Mouse (Mus musculus) liver, embryonic 12.5 days (tissue): ENCODE data around the gene Ttc13. TPM values are rescaled to one million over a fixed set of nuclear protein-coding genes. Genes with fewer than 3 reads are reported as not detected.
A peak's percentile ranks its signal among the peaks of the same experiment; 100 is the strongest.

Experiments used
- ATAC-seq: fragments of 200-750 bp; cut with Nextera tagmentation; 2 replicates; pipeline ENCODE4 v1.8.0; 2017; ENCODE audit warnings: moderate number of reproducible peaks, mild to moderate bottlenecking, moderate library complexity
- H3K27ac ChIP-seq: fragments of 300-500 bp; sonication (generic); 2 replicates; pipeline ENCODE4 v1.5.1; 2016; ENCODE audit warnings: mild to moderate bottlenecking
- H3K27me3 ChIP-seq: fragments of 300-500 bp; sonication (generic); replicated peaks from 2 replicates; pipeline ENCODE4 v1.6.1; 2016; ENCODE audit warnings: mild to moderate bottlenecking, moderate library complexity
- H3K36me3 ChIP-seq: fragments of 300-500 bp; sonication (generic); 2 replicates; pipeline ENCODE4 v1.6.1; 2016; ENCODE audit warnings: mild to moderate bottlenecking, moderate library complexity
- H3K4me1 ChIP-seq: fragments of 300-500 bp; sonication (generic); 2 replicates; pipeline ENCODE4 v1.6.1; 2016
- H3K4me2 ChIP-seq: fragments of 300-500 bp; sonication (generic); 2 replicates; pipeline ENCODE4 v1.6.1; 2016; ENCODE audit warnings: mild to moderate bottlenecking, moderate library complexity
- H3K4me3 ChIP-seq: fragments of 300-500 bp; sonication (generic); 2 replicates; pipeline ENCODE4 v1.5.1; 2016; ENCODE audit warnings: mild to moderate bottlenecking, moderate library complexity
- H3K9ac ChIP-seq: fragments of 300-500 bp; sonication (generic); 2 replicates; pipeline ENCODE4 v1.6.1; 2016; ENCODE audit warnings: mild to moderate bottlenecking, moderate library complexity
- H3K9me3 ChIP-seq: fragments of 300-500 bp; sonication (generic); replicated peaks from 2 replicates; pipeline ENCODE4 v1.6.1; 2016; ENCODE audit warnings: mild to moderate bottlenecking, moderate library complexity
- WGBS: fragments of 180-500 bp; shearing (Covaris S2); methylation state at CpG from one replicate; pipeline ENCODE4 v1.1.7; 2016; ENCODE audit not compliant: insufficient replicate concordance; 5-methylcytosine and 5-hydroxymethylcytosine counted together
- polyA plus RNA-seq: library from polyadenylated mRNA; unstranded; fragments of >200 nt; fragmentation: Nextera tagmentation; extraction: Ambion mirVana; gene quantifications from 2 replicates; pipeline ENCODE4 v1.2.1, GENCODE M21; 2016

Gene Ttc13
- polyA plus RNA-seq, 1 experiment from 2014 or later: 32.4 TPM

- Histone ChIP-seq H3K27ac (no peak overlapping the region), H3K27me3 (no peaks in the 10 kb centered on the region), H3K4me2 (no peak overlapping the region), H3K4me1 (no peaks in the 10 kb centered on the region), H3K9me3 (no peaks in the 10 kb centered on the region), H3K9ac (no peak overlapping the region), H3K36me3 (peaks cover 64% of the 10 kb centered on the region), H3K4me3 (no peak overlapping the region)
- no peak for ATAC-seq
- WGBS: 80% methylated on average over 2 of the region's 2 CpGs
These were observed 49.4 kb downstream of the Ttc13 start for GRCm38 (mm10) chr8:124672345-124672744.

DNA sequence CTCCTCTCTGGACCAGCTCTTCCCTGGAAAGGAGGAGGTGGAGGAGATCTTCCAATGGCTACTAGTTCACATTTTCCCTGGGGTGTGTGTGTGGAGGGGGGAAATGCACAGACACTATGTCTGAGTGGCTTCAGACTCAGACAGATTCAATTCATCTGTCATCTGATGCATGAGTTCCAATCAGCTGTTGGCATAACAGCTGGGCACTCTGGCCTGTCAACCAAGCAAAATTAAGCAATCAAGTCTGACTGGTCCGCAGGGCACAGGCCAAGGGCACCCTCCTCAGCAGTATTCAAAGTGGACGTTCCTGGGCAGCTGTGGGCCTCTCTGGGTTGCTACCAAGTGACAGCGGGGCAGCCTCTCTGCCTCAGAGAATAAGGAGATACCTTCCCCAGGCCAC, 53.0 kb downstream of the Ttc13 start:
- peaks cover 1% of the 10 kb centered on the region; the same call in 1 of the 2 replicates for H3K4me1 ChIP-seq
- WGBS: 73% methylated on average over 3 of the region's 3 CpGs
- no peak for ATAC-seq

GRCm38 (mm10) chr8:124664414-124664813, 57.4 kb downstream of the Ttc13 start:
- no peaks in the 10 kb centered on the region for H3K36me3 ChIP-seq
- H3K4me2 ChIP-seq: no peak overlapping the region
- 68% methylated on average over 3 of the region's 3 CpGs for WGBS
- no peak overlapping the region for H3K4me3 ChIP-seq
- H3K27ac ChIP-seq: no peak overlapping the region
- no peak for ATAC-seq
- peaks cover 38% of the 10 kb centered on the region for H3K4me1 ChIP-seq
- no peak overlapping the region for H3K9ac ChIP-seq
- H3K9me3 ChIP-seq: no peaks in the 10 kb centered on the region
- H3K27me3 ChIP-seq: no peaks in the 10 kb centered on the region

More for the DNA sequence above, 53.0 kb downstream of the Ttc13 start:
- Histone ChIP-seq H3K9ac (no peak overlapping the region), H3K27ac (no peak overlapping the region), H3K4me2 (no peak overlapping the region), H3K27me3 (no peaks in the 10 kb centered on the region), H3K36me3 (peaks cover 32% of the 10 kb centered on the region), H3K9me3 (no peaks in the 10 kb centered on the region), H3K4me3 (no peak overlapping the region)

DNA sequence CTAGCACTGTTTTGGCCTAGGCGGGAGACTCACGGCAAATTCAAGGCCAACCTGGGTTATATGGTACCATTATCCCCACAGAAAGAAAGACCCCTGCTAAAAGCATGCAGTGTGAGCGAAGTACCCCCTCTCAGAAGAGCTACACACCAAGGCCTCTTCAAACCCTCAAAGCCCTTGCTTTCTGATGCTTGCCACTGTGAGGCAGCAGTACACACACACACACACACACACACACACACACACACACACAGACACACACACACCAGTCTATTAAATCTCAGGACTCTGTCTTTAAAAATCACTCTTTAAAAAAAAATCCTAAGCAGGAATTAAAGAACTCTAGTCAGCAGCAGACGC, 57.9 kb downstream of the Ttc13 start:
- Histone ChIP-seq H3K9ac (no peak overlapping the region), H3K4me2 (peak overlapping the region; percentile 99), H3K36me3 (no peaks in the 10 kb centered on the region), H3K27me3 (no peaks in the 10 kb centered on the region), H3K4me1 (peaks cover 43% of the 10 kb centered on the region), H3K9me3 (no peaks in the 10 kb centered on the region), H3K4me3 (peak overlapping the region; percentile 82; the same call in 1 of the 2 replicates), H3K27ac (peak overlapping the region; percentile 78; the same call in 1 of the 2 replicates)
- no peak for ATAC-seq
- 72% methylated on average over 4 of the region's 4 CpGs for WGBS

DNA sequence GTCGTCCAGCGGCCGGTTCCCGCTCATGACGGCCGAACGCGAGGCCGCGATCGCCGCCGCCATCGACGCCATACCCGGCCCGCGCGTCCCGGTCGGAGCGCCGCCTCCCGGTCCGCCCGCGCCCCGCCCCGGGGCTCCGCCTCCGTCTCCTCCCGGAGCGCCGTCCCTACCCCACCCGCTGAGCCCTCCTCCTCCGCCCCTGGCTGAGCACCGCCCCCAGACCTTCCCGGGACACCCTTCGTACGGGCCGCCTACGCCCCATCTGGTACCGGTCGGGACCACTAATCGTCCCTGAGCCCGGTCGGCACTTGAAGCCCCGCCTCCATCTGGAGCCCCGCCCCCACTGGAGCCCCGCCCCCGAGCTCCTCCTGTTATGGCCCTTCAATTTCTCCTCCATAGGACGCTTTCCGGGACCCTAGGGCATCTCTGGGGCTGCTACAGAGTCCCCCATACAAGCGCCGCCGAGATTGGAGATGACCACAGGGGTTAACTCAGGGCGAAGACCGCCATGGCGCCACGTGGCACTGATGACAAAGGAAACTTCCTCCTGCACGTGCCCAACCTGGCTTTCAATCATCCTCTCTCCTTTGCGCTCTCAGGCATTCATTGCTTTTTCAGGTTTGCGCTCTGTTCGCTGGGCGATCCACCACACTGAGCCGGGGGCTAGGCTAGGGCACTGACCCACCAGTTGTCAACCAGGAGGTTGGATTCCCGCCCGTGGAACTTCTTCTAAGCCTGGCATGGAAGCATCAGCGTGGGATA, 58.5 kb downstream of the Ttc13 start, which contains the start of gene 2310022B05Rik:
Gene 2310022B05Rik, minus strand, starts transcription at position 258 of the 762 bp plus-strand sequence.
- H3K36me3 ChIP-seq: no peaks in the 10 kb centered on the region
- peak within 1 kb of the TSS; percentile 82 for H3K4me3 ChIP-seq
- H3K4me2 ChIP-seq: peak within 1 kb of the TSS; percentile 99
- H3K27ac ChIP-seq: peak within 1 kb of the TSS; percentile 78
- no peaks in the 10 kb centered on the region for H3K27me3 ChIP-seq
- ATAC-seq: peak; percentile 84
- peaks cover 48% of the 10 kb centered on the region for H3K4me1 ChIP-seq
- WGBS: 3% methylated on average over 69 of the region's 69 CpGs
- H3K9ac ChIP-seq: peak within 1 kb of the TSS; percentile 89
- H3K9me3 ChIP-seq: no peaks in the 10 kb centered on the region

- H3K36me3 ChIP-seq: no peaks in the 10 kb centered on the region
- H3K4me2 ChIP-seq: peak overlapping the region; percentile 99
- H3K27ac ChIP-seq: peak overlapping the region; percentile 78
- under 1% methylated on average over 49 of the region's 49 CpGs for WGBS
- peak; percentile 28 for ATAC-seq
- peak overlapping the region; percentile 89 for H3K9ac ChIP-seq
- peaks cover 55% of the 10 kb centered on the region for H3K4me1 ChIP-seq
- H3K9me3 ChIP-seq: no peaks in the 10 kb centered on the region
- no peaks in the 10 kb centered on the region for H3K27me3 ChIP-seq
- peak overlapping the region; percentile 82 for H3K4me3 ChIP-seq
These were observed 59.2 kb downstream of the Ttc13 start for GRCm38 (mm10) chr8:124662446-124663111.

DNA sequence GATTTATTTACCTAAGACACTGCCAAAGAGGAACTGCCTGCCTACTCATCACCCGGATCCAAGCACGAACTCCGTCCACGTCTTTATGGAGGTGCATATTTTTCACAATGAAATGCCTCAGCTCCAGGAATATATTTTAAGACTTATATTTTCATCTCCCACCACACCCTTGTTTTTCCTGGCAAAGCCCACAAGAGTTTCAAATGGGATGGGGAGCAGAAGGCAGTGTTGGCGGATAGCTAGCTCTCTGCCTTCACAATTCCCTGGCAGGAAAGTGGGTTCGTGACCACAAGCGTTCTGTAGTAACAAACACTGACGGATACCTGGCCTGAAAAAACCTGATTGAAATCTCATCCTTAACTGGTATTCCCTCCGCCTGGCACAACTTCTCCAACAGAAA, 60.0 kb downstream of the Ttc13 start:
- no peaks in the 10 kb centered on the region for H3K36me3 ChIP-seq
- WGBS: 54% methylated on average over 9 of the region's 9 CpGs
- no peaks in the 10 kb centered on the region for H3K9me3 ChIP-seq
- peak overlapping the region; percentile 89 for H3K9ac ChIP-seq
- no peaks in the 10 kb centered on the region for H3K27me3 ChIP-seq
- H3K4me1 ChIP-seq: peaks cover 63% of the 10 kb centered on the region
- ATAC-seq: no peak
- no peak overlapping the region; the same call in 1 of the 2 replicates for H3K27ac ChIP-seq
- H3K4me2 ChIP-seq: peak overlapping the region; percentile 99
- H3K4me3 ChIP-seq: peak overlapping the region; percentile 82

GRCm38 (mm10) chr8:124658415-124658814, 63.4 kb downstream of the Ttc13 start:
- peak overlapping the region; percentile 17; the same call in 1 of the 2 replicates for H3K9ac ChIP-seq
- peak overlapping the region; percentile 53 for H3K4me2 ChIP-seq
- H3K9me3 ChIP-seq: no peaks in the 10 kb centered on the region
- 26% methylated on average over 2 of the region's 2 CpGs for WGBS
- ATAC-seq: peak; percentile 77
- peaks cover 3% of the 10 kb centered on the region; the same call in 1 of the 2 replicates for H3K36me3 ChIP-seq
- no peaks in the 10 kb centered on the region for H3K27me3 ChIP-seq
- peaks cover 86% of the 10 kb centered on the region for H3K4me1 ChIP-seq
- peak overlapping the region; percentile 82 for H3K27ac ChIP-seq
- peak overlapping the region; percentile 1; the same call in 1 of the 2 replicates for H3K4me3 ChIP-seq

- ATAC-seq: peak; percentile 90
- 38% methylated on average over 7 of the region's 7 CpGs for WGBS
- Histone ChIP-seq H3K27ac (peak overlapping the region; percentile 82), H3K36me3 (peaks cover 3% of the 10 kb centered on the region; the same call in 1 of the 2 replicates), H3K27me3 (no peaks in the 10 kb centered on the region), H3K4me1 (peaks cover 88% of the 10 kb centered on the region), H3K9ac (0 out of 2 replicates have a peak overlapping the region, but pooled peaks have one; percentile 0), H3K9me3 (no peaks in the 10 kb centered on the region), H3K4me3 (peak overlapping the region; percentile 1; the same call in 1 of the 2 replicates), H3K4me2 (peak overlapping the region; percentile 53)
These were observed 63.8 kb downstream of the Ttc13 start for GRCm38 (mm10) chr8:124657961-124658360.

DNA sequence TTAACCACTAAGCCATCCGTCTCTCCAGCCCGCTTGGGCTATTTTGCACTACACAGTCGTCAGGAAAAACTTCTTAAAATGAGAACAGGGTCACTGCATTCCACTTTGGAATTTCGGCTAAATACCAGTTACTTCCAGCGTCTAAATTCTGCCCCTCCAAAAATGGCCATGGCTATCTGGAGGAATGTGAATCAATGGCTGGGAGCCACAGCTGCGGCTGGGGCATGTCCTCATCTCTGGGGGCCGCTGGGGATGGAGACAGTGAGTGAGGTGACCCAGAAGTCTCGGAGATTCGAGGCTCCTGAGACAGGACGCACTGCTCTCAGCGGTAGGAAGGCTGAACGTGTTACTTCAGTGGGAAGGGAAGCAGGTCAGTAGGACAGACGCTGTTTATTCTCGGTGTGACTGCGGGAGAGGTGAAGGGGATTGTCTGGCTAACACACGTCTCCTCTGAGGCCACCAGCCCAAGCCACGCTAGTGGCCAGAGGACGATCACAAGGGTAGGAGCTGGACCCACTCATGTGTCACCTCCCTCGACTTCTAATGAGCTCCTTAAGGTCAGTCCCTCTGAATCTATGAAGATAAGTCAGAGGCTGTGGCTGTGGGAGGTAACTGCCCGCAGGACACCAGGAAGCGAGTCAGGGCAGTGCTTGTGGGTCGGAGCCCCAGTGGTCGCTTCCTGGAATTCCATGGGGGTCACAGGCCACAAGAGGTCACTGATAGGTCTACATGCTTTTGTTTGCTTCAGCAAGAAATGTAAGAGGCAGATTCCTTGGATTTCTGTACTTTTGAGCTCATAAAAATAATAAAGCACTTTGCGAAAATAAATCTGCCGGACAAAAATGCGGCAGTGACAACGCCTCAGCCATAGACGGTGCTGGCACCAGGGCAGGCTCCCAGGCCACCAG, 68.0 kb downstream of the Ttc13 start:
- Histone ChIP-seq H3K4me2 (no peak overlapping the region), H3K4me1 (peaks cover 62% of the 10 kb centered on the region), H3K27me3 (no peaks in the 10 kb centered on the region), H3K4me3 (no peak overlapping the region), H3K9ac (no peak overlapping the region), H3K9me3 (no peaks in the 10 kb centered on the region), H3K36me3 (peaks cover 16% of the 10 kb centered on the region; the same call in 1 of the 2 replicates), H3K27ac (peak overlapping the region; percentile 36)
- WGBS: 64% methylated on average over 28 of the region's 28 CpGs
- no peak for ATAC-seq

- 44% methylated on average over 4 of the region's 4 CpGs for WGBS
- peak; percentile 17; the same call in 1 of the 2 replicates for ATAC-seq
- H3K9me3 ChIP-seq: no peaks in the 10 kb centered on the region
- H3K27ac ChIP-seq: peak overlapping the region; percentile 55
- no peak overlapping the region for H3K4me3 ChIP-seq
- H3K27me3 ChIP-seq: no peaks in the 10 kb centered on the region
- peaks cover 57% of the 10 kb centered on the region for H3K4me1 ChIP-seq
- H3K4me2 ChIP-seq: no peak overlapping the region
- H3K36me3 ChIP-seq: peaks cover 16% of the 10 kb centered on the region; the same call in 1 of the 2 replicates
- H3K9ac ChIP-seq: no peak overlapping the region
These were observed 69.2 kb downstream of the Ttc13 start for GRCm38 (mm10) chr8:124652546-124652945.
